Mouse (Mus musculus): ENCODE measurements around the gene Olfr718-ps1. TPM values are rescaled to one million over a fixed set of nuclear protein-coding genes. Genes with fewer than 3 reads are reported as not detected.
"Not testable (repeated sequence)": the region's sequence is repeated elsewhere in the genome, so short reads cannot be mapped to it uniquely, and the experiment has no call there.

Gene Olfr718-ps1
- total RNA-seq (2021): under 1 TPM in 1 of 2 experiments, not detected in 1; 0.12 TPM
- long read RNA-seq, experiment 1: 0 reads
- long read RNA-seq, experiment 2: 0 reads

GRCm38 (mm10) chr5:143147481-143147880, at the start of gene Olfr718-ps1:
TSS of gene Olfr718-ps1 (minus strand) at chr5:143147581.
- no peak within 1 kb of the TSS for H3K27ac ChIP-seq
- DNase-seq (ENCODE audit: extremely low spot score in 1 of 2, low spot score in 2 of 2): no peak
- intact Hi-C loops (cut with DNase I): no loop called here
- H3K4me3 ChIP-seq: no peak within 1 kb of the TSS
- TF ChIP-seq CTCF (IDR thresholded peaks at IDR 0.05): no peak

- intact Hi-C loops (cut with DNase I): no loop called here
- TF ChIP-seq CTCF (IDR thresholded peaks at IDR 0.05): no peak
- no peak overlapping the region for H3K27ac ChIP-seq
- H3K4me3 ChIP-seq: no peak overlapping the region
- DNase-seq (ENCODE audit: extremely low spot score in 1 of 2, low spot score in 2 of 2): no peak
Observed at GRCm38 (mm10) chr5:143196506-143196905, 49.1 kb upstream of the Olfr718-ps1 start.

GRCm38 (mm10) chr5:143195166-143195565, 47.8 kb upstream of the Olfr718-ps1 start:
- Histone ChIP-seq H3K27ac (no peak overlapping the region), H3K4me3 (no peak overlapping the region)
- TF ChIP-seq CTCF (IDR thresholded peaks at IDR 0.05): no peak
- intact Hi-C loops (cut with DNase I): no loop called here
- DNase-seq (ENCODE audit: extremely low spot score in 1 of 2, low spot score in 2 of 2): no peak

- H3K27ac ChIP-seq; intact Hi-C loops (cut with DNase I); H3K4me3 ChIP-seq; DNase-seq (ENCODE audit: extremely low spot score in 1 of 2, low spot score in 2 of 2): not testable (repeated sequence)
Observed at GRCm38 (mm10) chr5:143194747-143195146, 47.4 kb upstream of the Olfr718-ps1 start.

- no peak for TF ChIP-seq CTCF (IDR thresholded peaks at IDR 0.05)
- DNase-seq (ENCODE audit: extremely low spot score in 1 of 2, low spot score in 2 of 2): no peak
- intact Hi-C loops (cut with DNase I): no loop called here
- Histone ChIP-seq H3K27ac (no peak overlapping the region), H3K4me3 (no peak overlapping the region)
Observed at GRCm38 (mm10) chr5:143192806-143193205, 45.4 kb upstream of the Olfr718-ps1 start.

- intact Hi-C loops (cut with DNase I); DNase-seq (ENCODE audit: extremely low spot score in 1 of 2, low spot score in 2 of 2); H3K4me3 ChIP-seq; H3K27ac ChIP-seq: not testable (repeated sequence)
Observed at GRCm38 (mm10) chr5:143188014-143188413, 40.6 kb upstream of the Olfr718-ps1 start.

- peak within 1 kb of the TSS; percentile 83 for H3K4me3 ChIP-seq
- intact Hi-C loops (cut with DNase I): loop anchor here (1.0 kb wide), 2 partner anchors 55 to 68 kb away; partner anchors contain the start of genes Rnf216 and Zfp12
- DNase-seq (ENCODE audit: extremely low spot score in 1 of 2, low spot score in 2 of 2): peak; percentile 93 to 94
- H3K27ac ChIP-seq: peak within 1 kb of the TSS; percentile 88
- no peak; the same call in 1 of the 2 replicates for TF ChIP-seq CTCF (IDR thresholded peaks at IDR 0.05)
Observed at GRCm38 (mm10) chr5:143180255-143181076, 33.1 kb upstream of the Olfr718-ps1 start, which contains the start of the genes Rbak and Spdye4b. TSS of gene Rbak (minus strand) at chr5:143180775. TSS of gene Spdye4b (plus strand) at chr5:143181017.

- no peak for DNase-seq (ENCODE audit: extremely low spot score in 1 of 2, low spot score in 2 of 2)
- intact Hi-C loops (cut with DNase I): loop anchor here (5.0 kb wide), 1 partner anchor 123 kb away; no protein-coding TSS in a partner anchor
- peak overlapping the region; percentile 83; the same call in 1 of the 2 replicates for H3K4me3 ChIP-seq
- H3K27ac ChIP-seq: no peak overlapping the region
- TF ChIP-seq CTCF (IDR thresholded peaks at IDR 0.05): peak; percentile 52
Observed at GRCm38 (mm10) chr5:143179179-143179578, 31.8 kb upstream of the Olfr718-ps1 start.

GRCm38 (mm10) chr5:143177541-143178200, 30.3 kb upstream of the Olfr718-ps1 start:
- peak; percentile 15 for TF ChIP-seq CTCF (IDR thresholded peaks at IDR 0.05)
- intact Hi-C loops (cut with DNase I): loop anchor here (5.0 kb wide), 1 partner anchor 125 kb away; no protein-coding TSS in a partner anchor
- H3K27ac ChIP-seq: no peak overlapping the region
- no peak overlapping the region for H3K4me3 ChIP-seq
- DNase-seq (ENCODE audit: extremely low spot score in 1 of 2, low spot score in 2 of 2): no peak

- no peak overlapping the region for H3K27ac ChIP-seq
- H3K4me3 ChIP-seq: no peak overlapping the region
- intact Hi-C loops (cut with DNase I): loop anchor here (5.0 kb wide), 1 partner anchor 126 kb away; no protein-coding TSS in a partner anchor
- DNase-seq (ENCODE audit: extremely low spot score in 1 of 2, low spot score in 2 of 2): no peak
- no peak for TF ChIP-seq CTCF (IDR thresholded peaks at IDR 0.05)
Observed at GRCm38 (mm10) chr5:143175970-143176369, 28.6 kb upstream of the Olfr718-ps1 start.

GRCm38 (mm10) chr5:143165508-143166070, 18.2 kb upstream of the Olfr718-ps1 start:
- no peak for DNase-seq (ENCODE audit: extremely low spot score in 1 of 2, low spot score in 2 of 2)
- TF ChIP-seq CTCF (IDR thresholded peaks at IDR 0.05): no peak
- intact Hi-C loops (cut with DNase I): no loop called here
- H3K27ac ChIP-seq: no peak overlapping the region
- no peak overlapping the region for H3K4me3 ChIP-seq

- H3K4me3 ChIP-seq: no peak overlapping the region
- DNase-seq (ENCODE audit: extremely low spot score in 1 of 2, low spot score in 2 of 2): no peak
- TF ChIP-seq CTCF (IDR thresholded peaks at IDR 0.05): no peak
- intact Hi-C loops (cut with DNase I): no loop called here
- no peak overlapping the region for H3K27ac ChIP-seq
Observed at GRCm38 (mm10) chr5:143155534-143155933, 8.2 kb upstream of the Olfr718-ps1 start.

Data from left cerebral cortex, adult 2 months (tissue).